Mouse (Mus musculus): ENCODE data around the gene Zdhhc19. TPM values are rescaled to one million over a fixed set of nuclear protein-coding genes. Genes with fewer than 3 reads are reported as not detected.

Gene Zdhhc19
- total and polyA plus RNA-seq, 3 experiments = 0.58 to 1.4 TPM; not detected in 1

GRCm38 (mm10) chr16:32608712-32609400, 112.8 kb downstream of the Zdhhc19 start, which contains the start of gene Tfrc (continued):
- TF ChIP-seq MAX (IDR thresholded peaks at IDR 0.05; ENCODE audit: low read length) = peak; percentile 92
- TF ChIP-seq NELFE (IDR thresholded peaks at IDR 0.05; ENCODE audit: low read depth, low read length) = peak; percentile 99
- TF ChIP-seq POLR2AphosphoS2 (IDR thresholded peaks at IDR 0.05; ENCODE audit: low read length) = peak; percentile 99
- TF ChIP-seq POLR2AphosphoS5 (IDR thresholded peaks at IDR 0.05; ENCODE audit: borderline replicate concordance, low read depth, low read length) = peak; percentile 97
- no peak for TF ChIP-seq JUND (IDR thresholded peaks at IDR 0.05; ENCODE audit: low read depth, low read length)
- TF ChIP-seq CTCF (IDR thresholded peaks at IDR 0.05 in 2 of 3, conservative IDR thresholded peaks at IDR 0.05 in 1 of 3; ENCODE audit: control insufficient read depth in 1 of 3, insufficient read depth in 1 of 3, low read depth in 2 of 3, low read length in 3 of 3, poor library complexity in 1 of 3, severe bottlenecking in 1 of 3) = 0 out of 6 replicates have a peak, but pooled peaks of 1 of the 3 experiments have one; percentile 5
- no peak; the same call in 1 of the 2 replicates for TF ChIP-seq BHLHE40 (IDR thresholded peaks at IDR 0.05; ENCODE audit: borderline replicate concordance, low read depth, low read length)
- TF ChIP-seq MYC (IDR thresholded peaks at IDR 0.05; ENCODE audit: low read depth, low read length) = peak; percentile 84
- TF ChIP-seq USF1 (IDR thresholded peaks at IDR 0.05; ENCODE audit: low read depth, low read length) = peak; percentile 69
- no peak for TF ChIP-seq ZNF384 (IDR thresholded peaks at IDR 0.05; ENCODE audit: low read depth, low read length)
- no peak for TF ChIP-seq MAFK (IDR thresholded peaks at IDR 0.05; ENCODE audit: borderline replicate concordance, low read depth, low read length)
- no peak for TF ChIP-seq GATA1 (IDR thresholded peaks at IDR 0.05; ENCODE audit: low read depth, low read length)
- peak; percentile 99 for TF ChIP-seq ZMIZ1 (IDR thresholded peaks at IDR 0.05; ENCODE audit: low read depth, low read length)
- TF ChIP-seq SMC3 (IDR thresholded peaks at IDR 0.05; ENCODE audit: low read depth, low read length) = no peak; the same call in 1 of the 2 replicates
- peak; percentile 71 for TF ChIP-seq ETS1 (IDR thresholded peaks at IDR 0.05; ENCODE audit: low read depth, low read length)
- peak; percentile 65 for TF ChIP-seq ELF1 (IDR thresholded peaks at IDR 0.05; ENCODE audit: low read depth, low read length)
- TF ChIP-seq MAZ (IDR thresholded peaks at IDR 0.05; ENCODE audit: low read depth, low read length) = peak; percentile 89
- TF ChIP-seq TCF12 (IDR thresholded peaks at IDR 0.05; ENCODE audit: low read depth, low read length) = peak; percentile 80

- no peaks in the 10 kb centered on the region for H3K27me3 ChIP-seq (ENCODE audit: control insufficient read depth in 1 of 2, insufficient read depth in 2 of 2, low read length in 2 of 2)
- H3K4me1 ChIP-seq (ENCODE audit: control insufficient read depth in 1 of 2, insufficient read depth in 2 of 2, low read length in 2 of 2) = peaks cover 14 to 29% of the 10 kb centered on the region in 2 experiments
- H3K27ac ChIP-seq (ENCODE audit: control insufficient read depth, low read depth, low read length) = peak overlapping the region; percentile 79
These were observed 113.3 kb downstream of the Zdhhc19 start for GRCm38 (mm10) chr16:32609401-32609779.

More at GRCm38 (mm10) chr16:32609401-32609779, 113.3 kb downstream of the Zdhhc19 start:
- Histone ChIP-seq H3K9me3 (replicated peaks; ENCODE audit: insufficient read depth, low read length) (no peaks in the 10 kb centered on the region), H3K9ac (ENCODE audit: control insufficient read depth, low read depth, low read length, poor library complexity, severe bottlenecking) (peak overlapping the region; percentile 92), H3K4me3 (ENCODE audit: control insufficient read depth in 1 of 2, insufficient read depth in 1 of 2, low read depth in 2 of 2, low read length in 2 of 2) (peak overlapping the region; percentile 83 to 84), H3K79me2 (ENCODE audit: control insufficient read depth, insufficient read depth, low read length, poor library complexity) (peaks cover 39% of the 10 kb centered on the region), H3K36me3 (ENCODE audit: control insufficient read depth in 1 of 2, insufficient read depth in 2 of 2, low read length in 2 of 2) (peaks cover 9 to 33% of the 10 kb centered on the region in 2 experiments; a peak in 3 of 4 replicates)
- DNase-seq (ENCODE audit: low read depth, low spot score) = peak; percentile 62
- TF ChIP-seq BHLHE40 (IDR thresholded peaks at IDR 0.05; ENCODE audit: borderline replicate concordance, low read depth, low read length) = no peak
- TF ChIP-seq CHD1 (IDR thresholded peaks at IDR 0.05; ENCODE audit: low read depth, low read length) = 0 out of 2 replicates have a peak, but pooled peaks have one; percentile 78
- peak; percentile 80; the same call in 1 of the 2 replicates for TF ChIP-seq MXI1 (IDR thresholded peaks at IDR 0.05; ENCODE audit: low read depth, low read length)
- peak; percentile 79 for TF ChIP-seq SIN3A (IDR thresholded peaks at IDR 0.05; ENCODE audit: low read length)
- no peak for TF ChIP-seq ZMIZ1 (IDR thresholded peaks at IDR 0.05; ENCODE audit: low read depth, low read length)
- TF ChIP-seq MYC (IDR thresholded peaks at IDR 0.05; ENCODE audit: low read depth, low read length) = 0 out of 2 replicates have a peak, but pooled peaks have one; percentile 2

Data from MEL (cell line).